17 mouse cellular contexts compared by ENCODE assay signal in the genomic region with DNA sequence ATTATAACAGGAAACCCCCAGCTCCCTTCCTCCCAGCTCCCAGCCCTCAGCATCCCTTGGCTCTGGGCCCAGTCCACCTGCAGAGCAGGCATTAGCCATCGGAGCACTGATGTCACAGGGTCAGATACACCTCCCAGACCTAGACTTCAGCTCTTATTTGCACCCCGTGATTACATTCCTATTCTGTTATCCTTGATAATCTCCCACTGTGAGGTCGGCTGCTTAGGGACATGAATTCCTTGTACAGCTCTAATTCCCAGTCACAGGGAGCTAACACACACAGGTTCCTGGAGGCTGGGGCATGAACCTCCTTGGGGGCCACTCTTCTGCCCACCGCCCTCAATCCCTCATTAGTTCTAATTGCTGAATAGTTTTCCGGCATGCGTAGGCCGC. TPM values are rescaled to one million over a fixed set of nuclear protein-coding genes. Genes with fewer than 3 reads are reported as not detected.
DNase-seq lines count a peak whose midpoint lies in the region; ATAC-seq and TF ChIP-seq lines count a peak whose summit lies in the region.
"Had no signal": no experiment of that assay in that cellular context is flagged by ENCODE, and none has a peak within 500 bp of the region (broad histone marks: within the 10 kb centered on the region; RNA-seq: fewer than 3 reads in every experiment).

No protein-coding gene starts in this region.

- no peaks in the 10 kb centered on the region for H3K9me3 ChIP-seq in forebrain, embryonic 14.5 days (replicated peaks; ENCODE audit: control insufficient read depth, low read length)
- no peaks in the 10 kb centered on the region for H3K9me3 ChIP-seq in forebrain, postnatal 0 days (ENCODE audit: low read length)

- ATAC-seq in forebrain, embryonic 14.5 days = no peak
- no peak for ATAC-seq in forebrain, postnatal 0 days

- H3K9ac ChIP-seq in forebrain, embryonic 14.5 days (ENCODE audit: low read length) = no peak overlapping the region
- H3K9ac ChIP-seq in forebrain, postnatal 0 days = no peak overlapping the region
- H3K9ac ChIP-seq in heart, adult 2 months (ENCODE audit: low read depth, low read length) = no peak overlapping the region
- H3K9ac ChIP-seq: liver, embryonic 14.5 days had no signal

- peak; percentile 7 for DNase-seq in forebrain, embryonic 14.5 days (ENCODE audit: low spot score)
- DNase-seq in forebrain, postnatal 0 days = no peak
- DNase-seq in urinary bladder, postnatal 14 days (ENCODE audit: low spot score) = peak; percentile 7
- no peak for DNase-seq in urinary bladder, adult 18-20 months (ENCODE audit: low spot score in 2 of 2)
- DNase-seq in kidney, postnatal 10 days = peak; percentile 76
- no peak for DNase-seq in lung, adult 18-20 months
- no peak for DNase-seq in heart, adult 2 months
- DNase-seq in B cell, adult 2 months = no peak
- DNase-seq: adrenal gland, adult 8-10 months; cerebellum, adult 11-12 months had no signal

- WGBS in forebrain, embryonic 14.5 days = 2% methylated on average over 7 of the region's 7 CpGs
- 10% methylated on average over 7 of the region's 7 CpGs for WGBS in forebrain, postnatal 0 days
- 54% methylated on average over 7 of the region's 7 CpGs for WGBS in heart, adult 2 months

- H3K79me2 ChIP-seq in heart, adult 2 months (replicated peaks; ENCODE audit: control insufficient read depth, insufficient read depth, low read length) = no peaks in the 10 kb centered on the region

- no peak overlapping the region for H3K4me3 ChIP-seq in forebrain, embryonic 14.5 days (ENCODE audit: low read depth, low read length)
- H3K4me3 ChIP-seq in forebrain, postnatal 0 days (ENCODE audit: low read depth, low read length) = no peak overlapping the region
- no peak overlapping the region for H3K4me3 ChIP-seq in heart, adult 2 months

- no peak overlapping the region for H3K4me2 ChIP-seq in forebrain, embryonic 14.5 days (ENCODE audit: low read length)
- H3K4me2 ChIP-seq in forebrain, postnatal 0 days (ENCODE audit: low read depth) = no peak overlapping the region
- H3K4me2 ChIP-seq: heart, embryonic 11.5 days had no signal

- H3K27me3 ChIP-seq in forebrain, embryonic 14.5 days (replicated peaks; ENCODE audit: control insufficient read depth, insufficient read depth, low read length) = no peaks in the 10 kb centered on the region
- H3K27me3 ChIP-seq in forebrain, postnatal 0 days (ENCODE audit: insufficient read depth, low read length) = no peaks in the 10 kb centered on the region
- H3K27me3 ChIP-seq in heart, adult 2 months (ENCODE audit: control insufficient read depth, insufficient read depth, low read length) = no peaks in the 10 kb centered on the region

- TF ChIP-seq EP300 in heart, adult 2 months (IDR thresholded peaks at IDR 0.05; ENCODE audit: insufficient read depth, low read depth, low read length) = no peak

- H3K4me1 ChIP-seq in forebrain, embryonic 14.5 days (ENCODE audit: control insufficient read depth, insufficient read depth, low read length) = 0 out of 2 replicates have a peak, but pooled peaks cover 3% of the 10 kb centered on the region
- no peaks in the 10 kb centered on the region for H3K4me1 ChIP-seq in forebrain, postnatal 0 days (ENCODE audit: insufficient read depth)
- H3K4me1 ChIP-seq in heart, adult 2 months (ENCODE audit: control insufficient read depth, insufficient read depth, low read length) = peaks cover 6% of the 10 kb centered on the region

- no peak for TF ChIP-seq CTCF in forebrain, postnatal 0 days (IDR thresholded peaks at IDR 0.05; ENCODE audit: low read depth)
- TF ChIP-seq CTCF in heart, adult 2 months (IDR thresholded peaks at IDR 0.05) = no peak

- intact Hi-C loops in heart, adult 2 months (cut with DNase I) = no loop called here

- TF ChIP-seq POLR2A in heart, adult 2 months (IDR thresholded peaks at IDR 0.05; ENCODE audit: insufficient read depth, low read depth, low read length) = no peak

- H3K36me3 ChIP-seq in forebrain, embryonic 14.5 days (ENCODE audit: control insufficient read depth, insufficient read depth, low read length) = no peaks in the 10 kb centered on the region
- no peaks in the 10 kb centered on the region for H3K36me3 ChIP-seq in forebrain, postnatal 0 days (ENCODE audit: insufficient read depth)
- no peaks in the 10 kb centered on the region for H3K36me3 ChIP-seq in heart, adult 2 months (ENCODE audit: control insufficient read depth, insufficient read depth, low read length)

- no peak overlapping the region for H3K27ac ChIP-seq in forebrain, embryonic 14.5 days (ENCODE audit: low read depth, low read length)
- no peak overlapping the region for H3K27ac ChIP-seq in forebrain, postnatal 0 days (ENCODE audit: low read depth, low read length)
- H3K27ac ChIP-seq in heart, adult 2 months = no peak overlapping the region
- H3K27ac ChIP-seq: liver, embryonic 14.5 days had no signal

RNA-seq across cellular contexts. Expression of a gene that starts 12.9 kb away (rescaled TPM):
- 261 and 263 TPM in 2 replicates for polyA plus RNA-seq in forebrain, embryonic 14.5 days (2014; fragmentation: Nextera tagmentation; extraction: Ambion mirVana)
- 243 and 366 TPM in 2 replicates for total RNA-seq in forebrain, postnatal 0 days (2014; rRNA removed)
- polyA plus RNA-seq in forebrain, postnatal 0 days (2015; fragmentation: Nextera tagmentation; extraction: Ambion mirVana) = 313 and 338 TPM in 2 replicates
- 100 to 1,000 TPM; 883 to 991 TPM for total RNA-seq in heart, adult 2 months (2021)
- polyA plus RNA-seq in heart, adult 2 months (2012; rRNA removed) = 1,120 and 1,462 TPM in 2 replicates

RNA-seq across cellular contexts. Expression of a gene that starts 18.3 kb away (rescaled TPM):
- not detected in 2 replicates for polyA plus RNA-seq in forebrain, embryonic 14.5 days (2014; fragmentation: Nextera tagmentation; extraction: Ambion mirVana)
- total RNA-seq in forebrain, postnatal 0 days (2014; rRNA removed) = 21.2 and 45.2 TPM in 2 replicates
- 0.60 TPM in 1 of 2 replicates, not detected in the other for polyA plus RNA-seq in forebrain, postnatal 0 days (2015; fragmentation: Nextera tagmentation; extraction: Ambion mirVana)
- 1 to 10 TPM; 3.5 to 4.9 TPM for total RNA-seq in heart, adult 2 months (2021)
- 0.23 TPM in 1 of 2 replicates, not detected in the other for polyA plus RNA-seq in heart, adult 2 months (2012; rRNA removed)
- polyA plus RNA-seq: C2C12; heart, embryonic 11.5 days; hindbrain, embryonic 11.5 days had no signal

RNA-seq across cellular contexts. Expression of a gene that starts 27.2 kb away (rescaled TPM):
- 1.9 and 3.4 TPM in 2 replicates for polyA plus RNA-seq in forebrain, embryonic 14.5 days (2014; fragmentation: Nextera tagmentation; extraction: Ambion mirVana)
- total RNA-seq in forebrain, postnatal 0 days (2014; rRNA removed) = 5.6 and 6.6 TPM in 2 replicates
- polyA plus RNA-seq in forebrain, postnatal 0 days (2015; fragmentation: Nextera tagmentation; extraction: Ambion mirVana) = 10.2 and 13.0 TPM in 2 replicates
- total RNA-seq in heart, adult 2 months (2021) = 1 to 10 TPM; 2.2 to 3.6 TPM
- polyA plus RNA-seq in heart, adult 2 months (2012; rRNA removed) = 4.9 and 6.4 TPM in 2 replicates
- total RNA-seq: megakaryocyte progenitor cell, adult 5-6 weeks had no signal

RNA-seq across cellular contexts. Expression of a gene that starts 33.9 kb away (rescaled TPM):
- not detected in 2 replicates for polyA plus RNA-seq in forebrain, embryonic 14.5 days (2014; fragmentation: Nextera tagmentation; extraction: Ambion mirVana)
- total RNA-seq in forebrain, postnatal 0 days (2014; rRNA removed) = not detected in 2 replicates
- not detected in 2 replicates for polyA plus RNA-seq in forebrain, postnatal 0 days (2015; fragmentation: Nextera tagmentation; extraction: Ambion mirVana)
- not detected for total RNA-seq in heart, adult 2 months (2021)
- polyA plus RNA-seq in heart, adult 2 months (2012; rRNA removed) = not detected in 2 replicates
- total RNA-seq: layer of hippocampus, adult 18-20 months; left cerebral cortex, postnatal 25 days; megakaryocyte progenitor cell, adult 5-6 weeks had no signal
- polyA plus RNA-seq: hindbrain, embryonic 11.5 days had no signal

RNA-seq across cellular contexts. Expression of a gene that starts 40.9 kb away (rescaled TPM):
- polyA plus RNA-seq in forebrain, embryonic 14.5 days (2014; fragmentation: Nextera tagmentation; extraction: Ambion mirVana) = 0.67 and 0.82 TPM in 2 replicates
- 0.33 and 2.8 TPM in 2 replicates for total RNA-seq in forebrain, postnatal 0 days (2014; rRNA removed)
- 0.21 and 1.5 TPM in 2 replicates for polyA plus RNA-seq in forebrain, postnatal 0 days (2015; fragmentation: Nextera tagmentation; extraction: Ambion mirVana)
- 1 to 10 TPM; 2.7 to 3.0 TPM for total RNA-seq in heart, adult 2 months (2021)
- 5.9 and 7.5 TPM in 2 replicates for polyA plus RNA-seq in heart, adult 2 months (2012; rRNA removed)
- total RNA-seq: left cerebral cortex, postnatal 25 days had no signal

Comparison
In these comparisons a context has a peak if more than half of its experiments do, and no peak if none do; other contexts are left out.
1. DNase-seq: peak in forebrain, embryonic 14.5 days (single experiment), urinary bladder, postnatal 14 days (single experiment) and kidney, postnatal 10 days (single experiment); none in forebrain, postnatal 0 days (single experiment), urinary bladder, adult 18-20 months (0 of 2), lung, adult 18-20 months (0 of 2), heart, adult 2 months (0 of 2) and B cell, adult 2 months (0 of 2).